Mouse (Mus musculus) CH12.LX (cell line): ENCODE measurements at regions not wholly inside any gene's neighbourhood (a gene's known extent, or its start where the extent isn't known, plus 50 kb on each side); places are given as distances from the start of the nearest gene placed in this dataset.

ENCODE experiments used
- DNase-seq: peaks from one replicate; pipeline ENCODE4 v3.0.0-alpha.2; 2013; ENCODE audit errors: extremely low read depth
- H3K27ac ChIP-seq: 2 replicates; pipeline ENCODE4 v1.5.1; 2012; ENCODE audit warnings: low read depth, mild to moderate bottlenecking, control low read depth, moderate library complexity; ENCODE audit not compliant: insufficient read depth
- H3K27me3 ChIP-seq: replicated peaks from 2 replicates; pipeline ENCODE3; 2012; ENCODE audit warnings: inconsistent platforms
- H3K36me3 ChIP-seq, 2 experiments: replicated peaks in 1 of 2; 2 replicates each; pipeline versions ENCODE3 to v1.6.1; 2012; ENCODE audit warnings: inconsistent platforms in 1 of 2, low read length in 1 of 2, mild to moderate bottlenecking in 1 of 2, mixed read lengths in 1 of 2, moderate library complexity in 1 of 2; ENCODE audit not compliant: control insufficient read depth in 1 of 2, insufficient read depth in 1 of 2
- H3K4me1 ChIP-seq, 2 experiments: 2 replicates each; pipeline ENCODE4 v1.6.1; 2012; ENCODE audit warnings: inconsistent platforms in 1 of 2, moderate library complexity in 1 of 2; ENCODE audit not compliant: insufficient read depth in 2 of 2, control insufficient read depth in 1 of 2
- H3K4me2 ChIP-seq: 2 replicates; pipeline ENCODE4 v1.6.1; 2012; ENCODE audit warnings: low read depth, mild to moderate bottlenecking, control low read depth; ENCODE audit not compliant: poor library complexity, insufficient read depth, severe bottlenecking
- H3K4me3 ChIP-seq, 3 experiments: fragments of 150-350 bp in 1 of 3; sonication (generic) in 1 of 3; replicated peaks in 1 of 3; 2 replicates each; pipeline versions ENCODE3 to v1.5.1; 2011 to 2012; ENCODE audit warnings: low read depth in 2 of 3, low read length in 2 of 3, mild to moderate bottlenecking in 2 of 3, moderate library complexity in 2 of 3, control low read depth in 1 of 3, improper control_type of control experiment in 1 of 3, inconsistent platforms in 1 of 3, mixed read lengths in 1 of 3; ENCODE audit not compliant: poor library complexity in 1 of 3
- H3K79me2 ChIP-seq: replicated peaks from 2 replicates; pipeline ENCODE4 v1.6.1; 2012; ENCODE audit warnings: mild to moderate bottlenecking, moderate library complexity; ENCODE audit not compliant: control insufficient read depth, poor library complexity, insufficient read depth, severe bottlenecking; ENCODE audit errors: extremely low read depth
- H3K9ac ChIP-seq: 2 replicates; pipeline ENCODE4 v1.6.1; 2012; ENCODE audit warnings: low read depth, mild to moderate bottlenecking, control low read depth, moderate library complexity; ENCODE audit not compliant: insufficient read depth
- H3K9me3 ChIP-seq: replicated peaks from 2 replicates; pipeline ENCODE3; 2012; ENCODE audit warnings: low read length, inconsistent platforms, mixed read lengths
- BHLHE40 ChIP-seq: IDR thresholded peaks from 2 replicates; pipeline ENCODE4 v1.6.1; 2011; ENCODE audit warnings: mild to moderate bottlenecking, low read depth, low read length, improper control_type of control experiment
- CHD2 ChIP-seq: IDR thresholded peaks from 2 replicates; pipeline ENCODE4 v1.6.1; 2011; ENCODE audit warnings: low read length, improper control_type of control experiment
- ELF1 ChIP-seq: IDR thresholded peaks from 2 replicates; pipeline ENCODE4 v1.6.1; 2014; ENCODE audit warnings: low read depth, mild to moderate bottlenecking, inconsistent platforms, low read length, improper control_type of control experiment
- EP300 ChIP-seq: IDR thresholded peaks from 2 replicates; pipeline ENCODE4 v1.6.1; 2011; ENCODE audit warnings: low read length, improper control_type of control experiment
- GABPA ChIP-seq: IDR thresholded peaks from 2 replicates; pipeline ENCODE4 v1.6.1; 2012; ENCODE audit warnings: low read depth, low read length, improper control_type of control experiment, inconsistent platforms; ENCODE audit not compliant: insufficient replicate concordance
- HCFC1 ChIP-seq: IDR thresholded peaks from 2 replicates; pipeline ENCODE4 v1.6.1; 2012; ENCODE audit warnings: low read depth, mild to moderate bottlenecking, inconsistent platforms, low read length, improper control_type of control experiment
- JUND ChIP-seq: conservative IDR thresholded peaks from 2 replicates; pipeline ENCODE4 v1.6.1; 2011; ENCODE audit warnings: low read depth, low read length, improper control_type of control experiment
- MYC ChIP-seq: IDR thresholded peaks from 2 replicates; pipeline ENCODE4 v1.6.1; 2011; ENCODE audit warnings: low read depth, mild to moderate bottlenecking, improper control_type of control experiment, low read length
- NELFE ChIP-seq: IDR thresholded peaks from 2 replicates; pipeline ENCODE4 v1.6.1; 2011; ENCODE audit warnings: low read depth, low read length, improper control_type of control experiment
- NRF1 ChIP-seq: IDR thresholded peaks from 2 replicates; pipeline ENCODE4 v1.6.1; 2014; ENCODE audit warnings: low read depth, mild to moderate bottlenecking, inconsistent platforms, low read length, improper control_type of control experiment, moderate library complexity
- PAX5 ChIP-seq: IDR thresholded peaks from 2 replicates; pipeline ENCODE4 v1.6.1; 2012; ENCODE audit warnings: low read length, inconsistent platforms, mixed read lengths
- POLR2A ChIP-seq: IDR thresholded peaks from 2 replicates; pipeline ENCODE4 v1.6.1; 2011; ENCODE audit warnings: low read depth, mild to moderate bottlenecking, improper control_type of control experiment, low read length
- POLR2AphosphoS2 ChIP-seq: IDR thresholded peaks from 2 replicates; pipeline ENCODE4 v1.6.1; 2011; ENCODE audit warnings: low read depth, low read length, improper control_type of control experiment
- TBP ChIP-seq: conservative IDR thresholded peaks from 2 replicates; pipeline ENCODE4 v1.6.1; 2011; ENCODE audit warnings: low read depth, low read length, improper control_type of control experiment
- UBTF ChIP-seq: IDR thresholded peaks from 2 replicates; pipeline ENCODE4 v1.6.1; 2012; ENCODE audit warnings: low read depth, mild to moderate bottlenecking, inconsistent platforms, low read length, improper control_type of control experiment, moderate library complexity
- USF1 ChIP-seq: IDR thresholded peaks from 2 replicates; pipeline ENCODE4 v1.6.1; 2014; ENCODE audit warnings: low read depth, mild to moderate bottlenecking, inconsistent platforms, low read length, improper control_type of control experiment
- ZMIZ1 ChIP-seq: IDR thresholded peaks from 2 replicates; pipeline ENCODE4 v1.6.1; 2012; ENCODE audit warnings: low read depth, mild to moderate bottlenecking, inconsistent platforms, low read length, improper control_type of control experiment
- ZNF384 ChIP-seq: IDR thresholded peaks from 2 replicates; pipeline ENCODE4 v1.6.1; 2012; ENCODE audit warnings: low read depth, low read length, improper control_type of control experiment, inconsistent platforms
- dilution Hi-C: fragments of 300-500 bp; cut with MboI; formaldehyde crosslinking; loops from 2 replicates; pipeline ENCODE4 v1.14.3; 2020; ENCODE audit warnings: low sequenced_read_pairs; ENCODE audit not compliant: extremely low pct_unique_long_range_greater_than_20kb, extremely low pct_ligation_motif_present
- in situ Hi-C: fragments of 300-500 bp; cut with MboI; formaldehyde crosslinking; loops from 3 replicates; pipeline ENCODE4 v1.14.3; 2019; ENCODE audit warnings: low sequenced_read_pairs, low pct_ligation_motif_present, low pct_unique_long_range_greater_than_20kb, mixed read lengths

DNA sequence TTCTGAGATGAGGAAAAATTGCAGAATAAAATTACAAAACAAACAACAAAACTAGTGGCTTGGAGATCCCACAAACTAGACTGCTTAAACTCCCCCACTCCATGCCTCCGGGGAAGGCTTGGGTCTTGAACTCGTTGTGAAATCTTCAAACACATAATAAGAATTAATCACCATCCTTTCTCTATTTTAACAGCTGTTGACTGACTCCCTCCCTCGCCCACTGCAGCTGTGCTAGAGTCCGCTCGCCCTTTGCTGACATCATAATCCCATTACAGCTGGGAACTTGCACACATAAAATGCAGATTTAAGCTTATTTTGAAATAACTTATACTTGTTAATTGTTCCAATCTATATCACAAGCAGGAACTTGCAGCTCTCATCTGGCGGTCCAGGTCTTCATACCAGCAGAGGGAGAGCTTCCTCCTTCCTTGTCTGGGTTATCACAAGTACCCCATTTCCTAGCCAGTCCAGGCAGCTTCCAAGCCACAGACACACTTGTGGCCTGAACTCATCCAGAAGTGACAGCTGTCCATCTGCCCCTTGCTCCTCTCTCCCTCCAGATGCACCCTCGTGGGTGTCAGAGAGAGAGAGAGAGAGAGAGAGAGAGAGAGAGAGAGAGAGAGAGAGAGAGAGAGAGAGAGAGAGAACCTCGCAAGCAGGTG is 332.9 kb upstream of the Mki67 start:
- H3K9me3 ChIP-seq = no peaks in the 10 kb centered on the region
- no peaks in the 10 kb centered on the region for H3K79me2 ChIP-seq
- in situ Hi-C loops = no loop called here

DNA sequence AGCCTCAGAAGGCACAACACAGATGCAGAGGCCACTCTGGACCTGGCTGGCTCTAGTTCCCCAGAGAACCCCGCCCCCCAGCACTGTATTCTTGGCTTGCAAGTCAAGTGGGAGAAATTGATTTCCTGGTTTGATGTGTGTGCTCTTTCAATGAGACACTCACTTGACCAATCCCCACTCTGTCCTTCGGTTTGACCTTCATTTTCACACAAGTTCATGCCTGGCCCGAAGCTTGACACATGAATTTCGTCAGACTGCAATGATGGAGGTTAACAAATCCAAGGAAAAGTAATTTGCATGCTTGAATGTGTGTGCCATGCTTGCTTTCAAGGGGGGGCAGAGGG is 333.4 kb upstream of the Mki67 start:
- Histone ChIP-seq H3K4me1 (no peaks in the 10 kb centered on the region), H3K4me3 (no peak overlapping the region), H3K27me3 (peaks cover 89% of the 10 kb centered on the region), H3K36me3 (no peaks in the 10 kb centered on the region), H3K27ac (no peak overlapping the region), H3K79me2 (no peaks in the 10 kb centered on the region), H3K4me2 (no peak overlapping the region), H3K9me3 (no peaks in the 10 kb centered on the region), H3K9ac (no peak overlapping the region)
- in situ Hi-C loops (no loop called here), dilution Hi-C loops (no loop called here)
- DNase-seq = no peak
- no peak for TF ChIP-seq CHD2
- TF ChIP-seq PAX5 = no peak
- TF ChIP-seq UBTF = no peak
- TF ChIP-seq HCFC1 = no peak
- no peak for TF ChIP-seq EP300
- TF ChIP-seq MYC = no peak
- TF ChIP-seq GABPA = no peak
- no peak for TF ChIP-seq JUND
- no peak for TF ChIP-seq POLR2A

More for the DNA sequence above, 332.9 kb upstream of the Mki67 start:
- no peak for DNase-seq
- TF ChIP-seq ZNF384 = no peak
- TF ChIP-seq USF1 = no peak
- TF ChIP-seq EP300 = no peak
- no peak for TF ChIP-seq NRF1
- no peak for TF ChIP-seq ZMIZ1
- TF ChIP-seq BHLHE40 = no peak
- TF ChIP-seq POLR2AphosphoS2 = no peak
- TF ChIP-seq GABPA = no peak
- no peak for TF ChIP-seq TBP
- TF ChIP-seq ELF1 = no peak
- TF ChIP-seq NELFE = no peak
- no peak for TF ChIP-seq POLR2A
- no peak for TF ChIP-seq MYC
- H3K4me3 ChIP-seq = no peak overlapping the region
- dilution Hi-C loops = no loop called here
- H3K4me1 ChIP-seq = no peaks in the 10 kb centered on the region
- peaks cover 90% of the 10 kb centered on the region for H3K27me3 ChIP-seq
- no peak overlapping the region for H3K9ac ChIP-seq
- no peak overlapping the region for H3K27ac ChIP-seq
- H3K4me2 ChIP-seq = no peak overlapping the region
- H3K36me3 ChIP-seq = no peaks in the 10 kb centered on the region
